Mouse (Mus musculus) forebrain, postnatal 0 days (tissue): ENCODE results near the gene Olfr1344. TPM values are rescaled to one million over a fixed set of nuclear protein-coding genes. Genes with fewer than 3 reads are reported as not detected.
"Not testable (repeated sequence)": the region's sequence is repeated elsewhere in the genome, so short reads cannot be mapped to it uniquely, and the experiment has no call there.

Experiments used
- ATAC-seq: fragments of 200-750 bp; cut with Nextera tagmentation; 2 replicates; pipeline ENCODE4 v1.8.0; 2017; ENCODE audit warnings: mild to moderate bottlenecking, moderate library complexity
- DNase-seq: peaks from one replicate; pipeline ENCODE4 v3.0.0-alpha.2; 2015
- H3K27ac ChIP-seq: fragments of 300-500 bp; sonication (generic); 2 replicates; pipeline ENCODE4 v1.5.1; 2014; ENCODE audit warnings: low read depth, mild to moderate bottlenecking, antibody characterized with exemption, low read length, moderate library complexity, mixed read lengths
- H3K27me3 ChIP-seq: fragments of 300-500 bp; sonication (generic); 2 replicates; pipeline ENCODE4 v1.6.1; 2014; ENCODE audit warnings: mild to moderate bottlenecking, low read length, mixed read lengths; ENCODE audit not compliant: insufficient read depth
- H3K36me3 ChIP-seq: fragments of 300-500 bp; sonication (generic); 2 replicates; pipeline ENCODE4 v1.6.1; 2014; ENCODE audit warnings: mild to moderate bottlenecking, moderate library complexity; ENCODE audit not compliant: insufficient read depth
- H3K4me1 ChIP-seq: fragments of 300-500 bp; sonication (generic); 2 replicates; pipeline ENCODE4 v1.6.1; 2014; ENCODE audit warnings: antibody characterized with exemption; ENCODE audit not compliant: insufficient read depth
- H3K4me2 ChIP-seq: fragments of 300-500 bp; sonication (generic); 2 replicates; pipeline ENCODE4 v1.6.1; 2014; ENCODE audit warnings: low read depth, mild to moderate bottlenecking, moderate library complexity
- H3K4me3 ChIP-seq: fragments of 300-500 bp; sonication (generic); 2 replicates; pipeline ENCODE4 v1.5.1; 2014; ENCODE audit warnings: low read depth, low read length, mixed read lengths
- H3K9ac ChIP-seq: fragments of 300-500 bp; sonication (generic); 2 replicates; pipeline ENCODE4 v1.6.1; 2014; ENCODE audit warnings: mild to moderate bottlenecking
- H3K9me3 ChIP-seq: fragments of 300-500 bp; sonication (generic); 2 replicates; pipeline ENCODE4 v1.6.1; 2016; ENCODE audit warnings: low read length
- CTCF ChIP-seq: sonication (generic); IDR thresholded peaks from 2 replicates; pipeline ENCODE4 v1.5.1; 2016; ENCODE audit warnings: antibody characterized with exemption, control low read depth, low read depth
- WGBS: fragments of 180-500 bp; shearing (Covaris S2); extraction: QIAGEN DNeasy Blood & Tissue Kit; methylation state at CpG from one replicate; pipeline ENCODE4 v1.1.7; 2014; 5-methylcytosine and 5-hydroxymethylcytosine counted together
- polyA plus RNA-seq: library from polyadenylated mRNA; unstranded; fragments of >200 nt; fragmentation: Nextera tagmentation; extraction: Ambion mirVana; gene quantifications from 2 replicates; pipeline ENCODE4 v1.2.1, GENCODE M21; 2015
- total RNA-seq: library from RNA; depleted of rRNA; stranded (reverse); fragments of >200 nt; gene quantifications from 2 replicates; pipeline ENCODE4 v1.2.3, GENCODE M21; 2014; rRNA removed

The Olfr1344 gene
- total and polyA plus RNA-seq, 2 experiments from 2014 or later, result 0.07 TPM; not detected in 1

- no peak for DNase-seq
- no peak for TF ChIP-seq CTCF
- Histone ChIP-seq H3K27me3 (no peaks in the 10 kb centered on the region), H3K4me1 (no peaks in the 10 kb centered on the region), H3K27ac (no peak within 1 kb of the TSS), H3K4me3 (no peak within 1 kb of the TSS), H3K4me2 (no peak within 1 kb of the TSS), H3K9me3 (no peaks in the 10 kb centered on the region), H3K36me3 (no peaks in the 10 kb centered on the region), H3K9ac (no peak within 1 kb of the TSS)
- ATAC-seq, result no peak
Observed at GRCm38 (mm10) chr7:6466951-6467350, 28.5 kb downstream of the Olfr1344 start, which contains the start of gene Olfr1346. Gene Olfr1346, plus strand, starts transcription at chr7:6467101.

DNA sequence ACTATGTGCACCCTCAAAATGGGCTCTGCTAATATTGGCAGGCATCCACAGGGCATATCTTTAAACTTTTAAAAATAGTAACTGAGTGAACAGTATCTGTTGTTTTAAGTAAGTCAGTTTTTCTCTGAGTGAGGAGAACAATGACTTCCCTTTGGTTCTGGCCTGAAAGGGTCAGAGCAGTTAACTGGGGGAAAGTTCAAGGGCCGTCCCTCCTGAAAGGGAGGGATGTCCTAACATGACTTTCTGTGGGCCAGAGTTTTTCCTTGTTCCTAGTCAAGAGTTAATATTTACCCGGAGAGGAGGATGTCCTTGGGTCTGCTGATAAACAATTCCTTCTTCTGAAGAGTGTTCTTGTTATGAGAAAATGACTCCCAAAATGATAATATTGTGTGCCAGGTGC, 39.1 kb downstream of the Olfr1344 start:
- H3K27ac ChIP-seq, H3K4me2 ChIP-seq, H3K27me3 ChIP-seq, H3K4me1 ChIP-seq, H3K9ac ChIP-seq, H3K4me3 ChIP-seq, ATAC-seq, DNase-seq, H3K9me3 ChIP-seq, H3K36me3 ChIP-seq: not testable (repeated sequence)
- 84% methylated on average over 2 of the region's 2 CpGs for WGBS

DNA sequence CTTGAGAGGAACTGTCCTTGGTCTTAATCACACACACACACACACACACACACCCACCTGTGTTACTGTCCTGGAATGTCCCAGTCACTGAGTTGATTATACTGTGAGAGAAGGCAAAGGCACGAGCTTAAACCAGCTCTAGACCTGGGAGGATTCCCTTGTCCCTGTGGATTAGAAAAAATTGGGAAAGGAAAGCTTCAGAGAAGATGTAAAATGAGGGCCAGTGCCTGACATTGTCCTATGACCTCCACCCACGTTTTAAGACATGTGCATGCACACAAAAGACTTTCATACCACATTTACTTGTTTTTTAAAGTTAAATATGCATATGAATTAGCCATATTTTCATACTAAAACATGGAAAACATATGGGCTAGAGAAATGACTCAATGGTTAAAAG, 48.4 kb downstream of the Olfr1344 start, which contains the start of gene Olfr5:
Olfr5 (minus strand) TSS at position 101 of the 400 bp plus-strand sequence.
- no peak for TF ChIP-seq CTCF
- WGBS, result 15% methylated on average over 2 of the region's 2 CpGs
- no peak within 1 kb of the TSS for H3K4me3 ChIP-seq

More for the DNA sequence above, 48.4 kb downstream of the Olfr1344 start, which contains the start of gene Olfr5:
- H3K9me3 ChIP-seq, result no peaks in the 10 kb centered on the region
- H3K9ac ChIP-seq, result no peak within 1 kb of the TSS
- no peak for ATAC-seq
- no peak within 1 kb of the TSS for H3K4me2 ChIP-seq
- no peak within 1 kb of the TSS for H3K27ac ChIP-seq
- H3K36me3 ChIP-seq, result no peaks in the 10 kb centered on the region
- H3K4me1 ChIP-seq, result no peaks in the 10 kb centered on the region
- no peak for DNase-seq
- H3K27me3 ChIP-seq, result no peaks in the 10 kb centered on the region

Other genes starting within 250 kb of the Olfr1344 start
- gene Galp, start 241.6 kb upstream of the Olfr1344 start, total RNA-seq, result not detected in 2 replicates
- gene Galp, start 241.6 kb upstream of the Olfr1344 start, polyA plus RNA-seq, result not detected in 2 replicates
- not detected in 2 replicates for gene Zscan5b, start 216.4 kb upstream of the Olfr1344 start, total RNA-seq
- gene Zscan5b, start 216.4 kb upstream of the Olfr1344 start, polyA plus RNA-seq, result not detected in 2 replicates
- gene Epp13, start 186.0 kb upstream of the Olfr1344 start, total RNA-seq, result not detected in 2 replicates
- 0.40 and 0.44 TPM in 2 replicates for gene Epp13, start 186.0 kb upstream of the Olfr1344 start, polyA plus RNA-seq
- 6.9 and 10.0 TPM in 2 replicates for gene Zfp667, start 152.1 kb upstream of the Olfr1344 start, total RNA-seq
- 9.9 and 13.1 TPM in 2 replicates for gene Zfp667, start 152.1 kb upstream of the Olfr1344 start, polyA plus RNA-seq
- gene Zfp583, start 107.4 kb upstream of the Olfr1344 start, total RNA-seq, result 12.3 and 13.1 TPM in 2 replicates
- gene Zfp583, start 107.4 kb upstream of the Olfr1344 start, polyA plus RNA-seq, result 11.7 and 13.2 TPM in 2 replicates
- gene Gm3854, start 94.9 kb upstream of the Olfr1344 start, total RNA-seq, result 5.8 and 7.8 TPM in 2 replicates
- gene Gm3854, start 94.9 kb upstream of the Olfr1344 start, polyA plus RNA-seq, result 1.5 and 4.6 TPM in 2 replicates
- 4.0 and 4.5 TPM in 2 replicates for gene Zfp78, start 75.4 kb upstream of the Olfr1344 start, total RNA-seq
- gene Zfp78, start 75.4 kb upstream of the Olfr1344 start, polyA plus RNA-seq, result 1.5 and 3.3 TPM in 2 replicates
- 15.4 and 27.4 TPM in 2 replicates for gene Zfp28, start 55.4 kb upstream of the Olfr1344 start, total RNA-seq
- 19.8 and 20.7 TPM in 2 replicates for gene Zfp28, start 55.4 kb upstream of the Olfr1344 start, polyA plus RNA-seq
- 15.4 and 17.5 TPM in 2 replicates for gene Smim17, start 40.0 kb upstream of the Olfr1344 start, total RNA-seq
- gene Smim17, start 40.0 kb upstream of the Olfr1344 start, polyA plus RNA-seq, result 3.7 and 3.9 TPM in 2 replicates
- 0.24 and 0.54 TPM in 2 replicates for gene Gm20715, start 28.4 kb upstream of the Olfr1344 start, total RNA-seq
- gene Gm20715, start 28.4 kb upstream of the Olfr1344 start, polyA plus RNA-seq, result not detected in 2 replicates
- not detected in 2 replicates for gene Olfr1336, start 17.5 kb downstream of the Olfr1344 start, total RNA-seq
- not detected in 2 replicates for gene Olfr1336, start 17.5 kb downstream of the Olfr1344 start, polyA plus RNA-seq
- gene Olfr1346, start 28.4 kb downstream of the Olfr1344 start, total RNA-seq, result not detected in 2 replicates
- not detected in 2 replicates for gene Olfr1346, start 28.4 kb downstream of the Olfr1344 start, polyA plus RNA-seq
- gene Olfr5, start 48.3 kb downstream of the Olfr1344 start, total RNA-seq, result not detected in 2 replicates
- not detected in 2 replicates for gene Olfr5, start 48.3 kb downstream of the Olfr1344 start, polyA plus RNA-seq
- gene Olfr1347, start 61.1 kb downstream of the Olfr1344 start, total RNA-seq, result not detected in 2 replicates
- gene Olfr1347, start 61.1 kb downstream of the Olfr1344 start, polyA plus RNA-seq, result not detected in 2 replicates
- gene Olfr1348, start 70.1 kb downstream of the Olfr1344 start, total RNA-seq, result not detected in 2 replicates
- not detected in 2 replicates for gene Olfr1348, start 70.1 kb downstream of the Olfr1344 start, polyA plus RNA-seq
- not detected in 2 replicates for gene Olfr1349, start 84.3 kb downstream of the Olfr1344 start, total RNA-seq
- not detected in 2 replicates for gene Olfr1349, start 84.3 kb downstream of the Olfr1344 start, polyA plus RNA-seq
- gene Olfr1350, start 126.2 kb downstream of the Olfr1344 start, total RNA-seq, result not detected in 2 replicates
- not detected in 2 replicates for gene Olfr1350, start 126.2 kb downstream of the Olfr1344 start, polyA plus RNA-seq